Mouse (Mus musculus) ES-Bruce4 (cell line): ENCODE results near the gene 4632433K11Rik.

ENCODE experiments used
- CTCF ChIP-seq: IDR thresholded peaks from one replicate; pipeline ENCODE4 v1.8.1; 2011; ENCODE audit warnings: low read depth, low read length
- EP300 ChIP-seq: IDR thresholded peaks from 2 replicates; pipeline ENCODE4 v1.6.1; 2011; ENCODE audit warnings: low read depth, low read length; ENCODE audit not compliant: insufficient read depth
- POLR2A ChIP-seq: IDR thresholded peaks from one replicate; pipeline ENCODE4 v1.8.1; 2011; ENCODE audit warnings: low read length; ENCODE audit not compliant: insufficient read depth

DNA sequence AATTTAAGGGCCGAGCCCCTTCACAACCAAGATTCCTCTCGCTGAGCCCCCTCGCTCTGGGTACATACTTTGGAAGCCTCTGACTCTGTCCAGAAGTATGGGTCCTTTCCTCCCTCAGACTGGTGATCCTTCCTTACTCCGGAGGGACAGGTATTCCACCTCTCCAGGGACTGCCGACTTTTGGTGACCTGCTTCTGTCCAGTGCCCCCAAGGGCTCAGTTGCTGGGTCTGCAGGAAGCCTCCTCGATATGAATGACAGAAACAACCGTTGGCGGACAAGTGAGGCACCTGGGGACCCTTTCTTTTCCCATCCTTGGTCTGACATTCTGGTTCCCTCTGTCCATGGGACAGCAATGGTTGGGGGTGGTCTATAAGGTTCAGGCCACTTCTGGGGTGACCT, 23.5 kb downstream of the 4632433K11Rik start:
- TF ChIP-seq EP300 (no peak), CTCF (no peak), POLR2A (no peak)
